Mouse (Mus musculus): ENCODE data around the gene Cds2. TPM values are rescaled to one million over a fixed set of nuclear protein-coding genes. Genes with fewer than 3 reads are reported as not detected.
"Not testable (repeated sequence)": the region's sequence is repeated elsewhere in the genome, so short reads cannot be mapped to it uniquely, and the experiment has no call there.

Gene Cds2
- polyA plus RNA-seq (2015; fragmentation: Nextera tagmentation; extraction: Ambion mirVana) = 16.9 and 19.3 TPM in 2 replicates

DNA sequence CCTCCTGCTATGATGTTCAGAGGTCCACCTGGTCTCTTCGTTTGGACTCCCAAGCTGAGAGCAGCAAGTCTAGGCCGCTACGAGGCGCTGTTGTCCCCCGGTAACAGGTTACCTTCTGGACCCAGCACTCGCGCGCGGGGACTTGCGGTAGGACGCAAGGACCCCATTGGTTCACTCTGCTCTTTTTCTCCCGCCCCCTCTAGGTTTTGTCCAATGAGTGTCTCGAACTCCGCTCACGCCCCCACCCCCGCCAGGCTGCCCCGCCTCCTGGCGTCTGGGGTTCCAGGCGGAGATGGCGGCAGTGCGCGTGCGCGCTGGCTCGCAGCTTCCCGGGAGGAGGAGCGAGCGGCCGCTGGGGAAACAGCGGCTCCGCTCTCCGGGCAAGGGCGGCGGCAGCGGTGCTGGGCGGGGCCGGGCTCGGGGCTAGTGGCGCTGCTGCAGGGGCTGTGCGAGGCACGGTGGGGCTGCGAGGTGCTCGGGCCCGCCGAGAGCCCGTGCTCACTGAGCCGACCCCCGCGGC lies at the start of gene Cds2:
TSS of gene Cds2 (plus strand) at position 270 of the 520 bp plus-strand sequence.
- WGBS = 0% methylated on average over 49 of the region's 49 CpGs

DNA sequence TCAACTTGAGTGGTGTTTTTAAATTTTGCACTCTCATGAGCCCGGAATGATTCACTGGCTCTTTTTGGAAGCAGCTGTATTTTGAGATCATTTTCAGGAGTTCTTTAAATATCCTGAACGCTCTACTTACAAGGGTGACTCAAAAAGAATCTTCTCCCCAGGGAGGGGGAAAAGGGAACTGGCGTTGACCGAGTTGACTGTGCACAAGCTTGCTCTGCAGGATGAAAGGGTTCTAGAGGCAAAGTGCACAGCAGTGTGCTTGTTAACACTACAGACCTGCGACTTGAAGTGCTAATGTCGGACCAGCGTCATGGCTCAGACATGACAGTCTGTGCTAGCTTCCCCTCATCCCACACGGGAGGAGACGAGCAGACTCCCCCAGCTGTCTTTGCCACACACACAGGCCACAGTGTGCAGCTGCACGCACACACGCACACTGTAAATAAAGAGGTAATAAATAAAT lies 41.3 kb upstream of the Cds2 start:
- Histone ChIP-seq H3K4me2 (replicated peaks) (no peak overlapping the region), H3K9ac (no peak overlapping the region), H3K4me3 (replicated peaks) (no peak overlapping the region), H3K4me1 (no peaks in the 10 kb centered on the region), H3K27me3 (no peaks in the 10 kb centered on the region), H3K27ac (replicated peaks) (no peak overlapping the region), H3K36me3 (no peaks in the 10 kb centered on the region), H3K9me3 (replicated peaks) (no peaks in the 10 kb centered on the region)
- ATAC-seq (ENCODE audit: insufficient number of reproducible peaks, low FRiP score, low TSS enrichment, low read depth) = no peak
- WGBS = 58% methylated on average over 11 of the region's 11 CpGs

More for the DNA sequence above, at the start of gene Cds2:
- peak; percentile 98 for ATAC-seq (ENCODE audit: insufficient number of reproducible peaks, low FRiP score, low TSS enrichment, low read depth)
- Histone ChIP-seq H3K9ac (peak within 1 kb of the TSS; percentile 93), H3K27me3 (no peaks in the 10 kb centered on the region), H3K9me3 (replicated peaks) (no peaks in the 10 kb centered on the region), H3K27ac (replicated peaks) (peak within 1 kb of the TSS; percentile 77), H3K4me1 (peaks cover 13% of the 10 kb centered on the region), H3K4me2 (replicated peaks) (peak within 1 kb of the TSS; percentile 66), H3K4me3 (replicated peaks) (peak within 1 kb of the TSS; percentile 96), H3K36me3 (no peaks in the 10 kb centered on the region)

DNA sequence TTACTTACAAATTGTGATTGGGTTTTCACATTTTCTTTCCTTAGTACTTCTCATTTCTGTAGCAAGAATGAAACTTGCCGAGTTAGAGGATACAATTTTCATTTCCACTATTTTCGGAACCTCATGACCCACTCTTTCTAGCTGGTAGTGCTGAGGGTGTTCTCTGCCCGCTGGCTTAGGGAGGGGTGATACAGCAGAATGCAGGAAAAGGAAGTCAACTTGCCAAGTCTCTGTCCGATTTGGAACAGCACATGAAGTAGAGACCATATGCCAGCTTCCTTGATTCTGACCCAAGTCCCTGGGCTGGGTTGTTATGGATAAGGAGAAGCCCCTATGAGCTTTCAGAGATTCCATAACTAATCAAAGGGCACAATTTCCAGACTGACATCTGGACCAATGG lies 38.6 kb upstream of the Cds2 start:
- no peak overlapping the region for H3K9ac ChIP-seq
- no peaks in the 10 kb centered on the region for H3K4me1 ChIP-seq
- H3K9me3 ChIP-seq (replicated peaks) = no peaks in the 10 kb centered on the region
- no peaks in the 10 kb centered on the region for H3K27me3 ChIP-seq
- no peak for ATAC-seq (ENCODE audit: insufficient number of reproducible peaks, low FRiP score, low TSS enrichment, low read depth)
- no peaks in the 10 kb centered on the region for H3K36me3 ChIP-seq
- H3K4me2 ChIP-seq (replicated peaks) = no peak overlapping the region
- whole genome bisulfite sequencing = 81% methylated on average over 4 of the region's 4 CpGs
- H3K4me3 ChIP-seq (replicated peaks) = no peak overlapping the region
- H3K27ac ChIP-seq (replicated peaks) = no peak overlapping the region

DNA sequence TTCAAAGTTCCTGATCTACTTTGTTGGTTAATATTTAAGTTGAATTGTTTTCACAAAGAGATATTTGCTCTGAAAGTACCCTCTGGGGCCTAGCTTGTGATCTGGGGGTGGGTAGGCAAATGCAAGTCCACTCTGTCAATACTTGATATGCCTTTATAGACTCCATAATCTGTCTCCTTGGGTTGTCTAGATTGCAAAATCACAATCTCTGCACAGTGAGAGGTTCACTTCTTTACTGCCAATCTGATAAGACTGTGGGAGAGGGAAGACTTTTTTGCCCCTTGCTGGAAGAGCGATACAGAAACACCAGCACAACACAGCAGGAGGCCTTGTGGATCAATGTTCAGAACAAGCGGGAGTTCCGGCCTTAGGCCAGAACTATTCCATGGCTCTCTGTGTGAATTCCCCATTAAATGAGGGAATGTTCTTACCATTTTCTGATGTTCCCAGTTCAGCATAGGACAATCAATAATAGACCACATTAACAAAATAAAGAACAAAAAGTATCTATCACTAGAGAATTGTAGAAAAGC lies 30.5 kb upstream of the Cds2 start:
- Histone ChIP-seq H3K27me3 (no peaks in the 10 kb centered on the region), H3K4me2 (replicated peaks) (no peak overlapping the region), H3K27ac (replicated peaks) (no peak overlapping the region), H3K4me1 (no peaks in the 10 kb centered on the region), H3K36me3 (no peaks in the 10 kb centered on the region), H3K9ac (no peak overlapping the region), H3K9me3 (replicated peaks) (no peaks in the 10 kb centered on the region), H3K4me3 (replicated peaks) (no peak overlapping the region)
- ATAC-seq (ENCODE audit: insufficient number of reproducible peaks, low FRiP score, low TSS enrichment, low read depth) = no peak
- WGBS = 93% methylated on average over 3 of the region's 3 CpGs

DNA sequence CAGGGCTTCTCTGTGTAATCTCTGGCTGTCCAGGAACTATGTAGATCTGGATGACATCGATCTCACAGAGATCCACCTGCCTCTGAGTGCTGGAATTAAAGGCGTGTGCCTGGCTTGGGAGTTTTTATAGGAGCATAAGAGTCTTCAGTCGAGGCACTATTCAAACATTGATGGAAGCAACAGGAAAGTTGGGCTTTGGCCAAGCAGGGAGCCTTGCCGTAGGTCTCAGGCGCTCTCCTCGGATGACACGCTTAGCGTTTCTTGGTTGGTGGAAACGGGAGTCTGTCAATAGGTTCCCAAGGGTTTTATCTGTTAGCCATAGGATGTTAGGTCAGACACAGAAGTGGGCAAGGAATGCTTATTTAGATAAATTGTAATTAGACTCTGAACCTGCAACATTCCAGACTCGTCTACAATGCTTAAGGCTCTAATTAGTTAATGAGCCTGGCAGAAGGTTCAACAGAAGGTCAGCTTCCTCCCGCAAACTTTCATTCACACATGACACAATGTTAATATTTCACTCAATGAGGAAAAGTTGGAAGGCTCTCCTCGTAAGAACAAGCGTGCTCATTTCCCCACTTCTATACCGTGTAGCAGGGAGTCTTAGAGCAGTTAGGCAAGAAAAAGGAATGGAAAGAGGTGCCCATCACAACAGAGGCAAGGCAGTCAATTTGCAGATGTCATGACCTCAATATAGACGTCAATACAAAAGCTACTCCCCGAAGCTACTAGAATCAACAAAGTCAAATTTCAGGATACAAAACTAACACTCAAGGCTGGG lies 28.8 kb upstream of the Cds2 start:
- H3K9me3 ChIP-seq (replicated peaks) = no peaks in the 10 kb centered on the region
- no peak overlapping the region for H3K27ac ChIP-seq (replicated peaks)
- H3K27me3 ChIP-seq = no peaks in the 10 kb centered on the region
- no peaks in the 10 kb centered on the region for H3K36me3 ChIP-seq
- H3K9ac ChIP-seq = no peak overlapping the region
- H3K4me1 ChIP-seq = no peaks in the 10 kb centered on the region
- no peak for ATAC-seq (ENCODE audit: insufficient number of reproducible peaks, low FRiP score, low TSS enrichment, low read depth)
- 62% methylated on average over 16 of the region's 16 CpGs for WGBS
- H3K4me2 ChIP-seq (replicated peaks) = no peak overlapping the region
- no peak overlapping the region for H3K4me3 ChIP-seq (replicated peaks)

DNA sequence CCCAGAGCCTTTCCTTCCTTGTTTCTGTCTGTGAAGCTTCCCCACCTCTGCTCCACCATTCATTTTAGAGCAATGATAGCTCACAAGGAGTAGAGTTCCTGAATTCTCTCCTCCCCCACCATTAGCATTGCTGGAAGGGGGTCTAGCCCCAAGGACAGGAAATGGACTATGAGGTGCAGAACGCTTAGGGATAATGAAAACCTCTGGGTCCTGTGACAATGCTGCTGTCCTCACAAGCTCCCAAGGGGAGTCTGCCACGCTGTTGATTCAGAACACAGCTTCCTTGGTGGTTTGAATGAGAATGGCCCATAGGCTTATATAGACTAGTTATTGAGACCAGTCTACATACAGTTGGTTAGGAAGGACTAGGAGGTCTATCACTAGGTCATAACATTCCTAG lies 27.7 kb upstream of the Cds2 start:
- ATAC-seq (ENCODE audit: insufficient number of reproducible peaks, low FRiP score, low TSS enrichment, low read depth) = no peak
- H3K9me3 ChIP-seq (replicated peaks) = no peaks in the 10 kb centered on the region
- H3K4me2 ChIP-seq (replicated peaks) = no peak overlapping the region
- no peaks in the 10 kb centered on the region for H3K4me1 ChIP-seq
- H3K4me3 ChIP-seq (replicated peaks) = no peak overlapping the region
- H3K27ac ChIP-seq (replicated peaks) = no peak overlapping the region
- H3K27me3 ChIP-seq = no peaks in the 10 kb centered on the region
- WGBS = 29% methylated on average over 2 of the region's 2 CpGs
- H3K9ac ChIP-seq = no peak overlapping the region
- H3K36me3 ChIP-seq = no peaks in the 10 kb centered on the region

DNA sequence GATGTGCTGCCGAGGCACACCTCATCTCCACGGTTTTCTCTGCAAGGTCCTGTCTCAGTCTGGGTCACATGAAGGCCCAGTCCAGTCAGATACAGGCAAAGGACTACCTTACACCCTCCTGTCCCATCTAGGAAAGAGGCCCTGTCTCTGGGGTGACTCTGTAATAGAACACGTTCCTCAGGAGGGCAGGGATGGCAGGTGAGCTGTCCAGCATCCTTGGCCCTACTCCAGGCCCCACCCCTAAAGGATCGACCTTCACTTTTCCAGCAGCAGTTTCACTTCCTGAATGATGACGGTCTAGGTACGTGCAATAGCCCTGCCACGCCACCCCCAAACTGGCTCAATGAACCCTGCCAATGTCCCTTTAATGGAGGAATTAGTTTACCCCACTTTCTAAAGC lies 27.0 kb upstream of the Cds2 start:
- no peaks in the 10 kb centered on the region for H3K4me1 ChIP-seq
- no peak overlapping the region for H3K4me3 ChIP-seq (replicated peaks)
- H3K27me3 ChIP-seq = no peaks in the 10 kb centered on the region
- no peaks in the 10 kb centered on the region for H3K36me3 ChIP-seq
- H3K27ac ChIP-seq (replicated peaks) = no peak overlapping the region
- no peak overlapping the region for H3K9ac ChIP-seq
- H3K9me3 ChIP-seq (replicated peaks) = no peaks in the 10 kb centered on the region
- no peak for ATAC-seq (ENCODE audit: insufficient number of reproducible peaks, low FRiP score, low TSS enrichment, low read depth)
- 71% methylated on average over 7 of the region's 7 CpGs for WGBS
- H3K4me2 ChIP-seq (replicated peaks) = no peak overlapping the region

DNA sequence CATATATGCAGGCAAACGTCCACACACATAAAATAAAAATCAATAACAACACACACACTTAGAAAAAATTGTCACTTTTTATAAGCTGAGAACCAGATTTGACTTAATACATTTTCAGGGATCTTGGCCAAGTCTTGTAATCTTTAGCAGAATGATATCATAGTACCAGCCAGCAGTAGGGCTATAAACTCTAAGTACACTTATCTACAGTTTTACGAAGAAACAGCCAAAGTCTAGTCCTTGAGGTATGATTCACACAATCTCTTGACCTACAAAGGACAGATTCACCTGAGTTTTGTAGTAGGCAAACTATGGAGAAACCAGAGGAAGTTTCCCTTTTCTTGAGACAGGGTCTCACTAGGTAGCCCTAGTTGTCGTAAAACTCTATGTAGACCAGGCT lies 23.5 kb upstream of the Cds2 start:
- not testable (repeated sequence) for ATAC-seq (ENCODE audit: insufficient number of reproducible peaks, low FRiP score, low TSS enrichment, low read depth); H3K4me3 ChIP-seq (replicated peaks); H3K4me2 ChIP-seq (replicated peaks); H3K9me3 ChIP-seq (replicated peaks); H3K4me1 ChIP-seq; H3K27me3 ChIP-seq; H3K9ac ChIP-seq; H3K27ac ChIP-seq (replicated peaks)
- WGBS = 90% methylated on average over 3 of the region's 3 CpGs
- peaks cover 12% of the 10 kb centered on the region; the same call in 1 of the 2 replicates for H3K36me3 ChIP-seq

DNA sequence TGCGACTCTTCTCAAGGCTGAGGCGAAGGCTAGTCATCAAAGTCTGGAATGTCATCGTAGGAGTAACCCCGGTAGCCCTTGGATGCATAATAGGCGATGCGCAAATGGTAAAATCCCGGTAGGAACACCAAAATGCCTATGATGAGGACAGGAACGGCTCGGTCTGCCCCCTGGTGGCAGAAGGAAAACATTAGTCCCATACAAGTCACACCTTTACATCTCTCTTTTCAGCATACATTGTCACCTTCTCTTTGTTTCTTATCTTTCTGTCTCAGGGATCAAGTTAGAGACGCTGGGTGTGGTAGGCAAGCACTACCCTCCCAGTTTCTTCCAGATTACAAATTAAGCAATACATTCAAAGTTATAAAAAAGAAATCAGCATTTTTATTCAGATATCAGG lies 22.5 kb upstream of the Cds2 start:
- ATAC-seq (ENCODE audit: insufficient number of reproducible peaks, low FRiP score, low TSS enrichment, low read depth) = not testable (repeated sequence)

DNA sequence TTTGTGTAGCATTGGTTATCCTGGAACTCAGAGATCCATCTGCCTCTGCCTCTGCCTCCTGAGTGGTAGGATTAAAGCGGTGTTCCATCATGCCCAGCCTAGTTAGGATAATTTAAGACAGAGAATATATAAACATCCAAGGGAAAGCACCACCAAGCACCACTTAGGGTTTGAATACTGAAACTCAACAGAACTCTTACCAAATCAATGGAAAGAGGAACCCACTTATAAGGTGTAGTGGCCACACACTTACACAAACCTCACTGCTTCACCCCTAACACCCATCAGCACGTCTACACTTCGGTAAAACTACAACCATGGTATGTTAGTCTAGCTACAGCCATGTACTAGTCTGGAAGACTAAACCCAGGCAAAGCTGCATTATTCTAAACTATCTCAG lies 19.6 kb upstream of the Cds2 start:
- no peak overlapping the region for H3K9ac ChIP-seq
- no peak overlapping the region for H3K27ac ChIP-seq (replicated peaks)
- no peak for ATAC-seq (ENCODE audit: insufficient number of reproducible peaks, low FRiP score, low TSS enrichment, low read depth)
- no peak overlapping the region for H3K4me2 ChIP-seq (replicated peaks)
- no peaks in the 10 kb centered on the region for H3K27me3 ChIP-seq
- peaks cover 6% of the 10 kb centered on the region; the same call in 1 of the 2 replicates for H3K4me1 ChIP-seq
- 91% methylated on average over 3 of the region's 3 CpGs for WGBS
- no peaks in the 10 kb centered on the region for H3K9me3 ChIP-seq (replicated peaks)
- peaks cover 17% of the 10 kb centered on the region; the same call in 1 of the 2 replicates for H3K36me3 ChIP-seq
- no peak overlapping the region for H3K4me3 ChIP-seq (replicated peaks)

More for the DNA sequence above, 22.5 kb upstream of the Cds2 start:
- not testable (repeated sequence) for H3K4me3 ChIP-seq (replicated peaks); H3K9ac ChIP-seq; H3K4me1 ChIP-seq; H3K4me2 ChIP-seq (replicated peaks); H3K27me3 ChIP-seq; H3K9me3 ChIP-seq (replicated peaks); H3K27ac ChIP-seq (replicated peaks)
- H3K36me3 ChIP-seq = peaks cover 16% of the 10 kb centered on the region; the same call in 1 of the 2 replicates
- WGBS = 27% methylated on average over 10 of the region's 10 CpGs

DNA sequence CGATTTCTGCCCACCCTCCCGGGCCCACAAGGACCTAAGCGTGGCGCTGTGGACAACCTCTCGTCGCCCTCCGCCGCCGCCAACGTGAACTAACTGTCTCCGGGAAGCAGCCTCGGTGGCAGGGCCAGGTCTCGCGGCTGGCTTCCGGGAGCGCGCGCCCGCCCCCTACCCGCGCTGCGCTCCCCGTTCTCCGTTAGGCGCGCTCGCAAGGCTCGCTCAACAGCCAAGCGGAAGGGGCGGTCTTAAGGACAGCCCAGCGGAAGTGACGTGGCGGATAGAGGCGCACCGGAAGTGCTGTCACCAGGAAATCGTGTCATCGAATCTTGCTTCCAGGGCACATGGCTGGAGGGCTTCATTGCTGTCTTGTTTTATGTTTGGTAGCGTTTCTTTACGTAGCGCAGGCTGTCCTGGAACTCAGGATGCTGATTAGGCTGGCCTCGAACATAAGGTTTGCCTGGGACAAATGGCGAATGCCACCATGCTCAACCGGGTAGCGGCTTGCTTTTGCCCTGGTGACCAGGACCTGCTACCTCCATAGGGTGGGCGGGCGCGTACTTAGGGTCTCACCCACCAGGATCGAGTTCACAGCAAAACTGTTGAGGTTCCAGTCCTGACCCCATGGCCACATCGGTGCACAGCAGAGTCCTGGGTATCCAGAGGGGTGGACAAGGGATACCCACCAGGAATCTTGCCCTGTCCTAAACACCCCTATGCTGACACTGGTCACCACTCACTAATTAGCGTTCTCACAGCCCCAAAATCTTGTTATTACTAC lies 15.2 kb upstream of the Cds2 start, which contains the start of gene Tmem230:
TSS of gene Tmem230 (minus strand) at position 269 of the 775 bp plus-strand sequence.
- Histone ChIP-seq H3K4me2 (replicated peaks) (peak within 1 kb of the TSS; percentile 91), H3K36me3 (peaks cover 38% of the 10 kb centered on the region), H3K27ac (replicated peaks) (peak within 1 kb of the TSS; percentile 86), H3K27me3 (no peaks in the 10 kb centered on the region), H3K9me3 (replicated peaks) (no peaks in the 10 kb centered on the region), H3K4me3 (replicated peaks) (peak within 1 kb of the TSS; percentile 70), H3K4me1 (peaks cover 19% of the 10 kb centered on the region), H3K9ac (peak within 1 kb of the TSS; percentile 68)
- ATAC-seq (ENCODE audit: insufficient number of reproducible peaks, low FRiP score, low TSS enrichment, low read depth) = peak; percentile 93
- 5% methylated on average over 50 of the region's 50 CpGs for WGBS
